Mouse (Mus musculus) spleen, adult 2 months (tissue): ENCODE measurements around the gene Gm16253. TPM values are rescaled to one million over a fixed set of nuclear protein-coding genes. Genes with fewer than 3 reads are reported as not detected.

ENCODE experiments used
- DNase-seq, 2 experiments: peaks; one replicate each; pipeline versions ENCODE4 v3.0.0 to v3.0.0-alpha.2; 2012 to 2021; ENCODE audit warnings: low spot score in 2 of 2, low read depth in 1 of 2
- H3K27ac ChIP-seq: fragments of 200-500 bp; 2 replicates; pipeline ENCODE4 v1.5.1; 2012; ENCODE audit warnings: low read length, inconsistent platforms; ENCODE audit not compliant: insufficient read depth
- H3K27me3 ChIP-seq: fragments of 200-500 bp; 2 replicates; pipeline ENCODE4 v1.6.1; 2012; ENCODE audit warnings: mild to moderate bottlenecking, moderate library complexity, low read length, inconsistent platforms; ENCODE audit not compliant: control insufficient read depth, insufficient read depth
- H3K36me3 ChIP-seq: fragments of 200-500 bp; 2 replicates; pipeline ENCODE4 v1.6.1; 2012; ENCODE audit warnings: mild to moderate bottlenecking, low read length, inconsistent platforms; ENCODE audit not compliant: control insufficient read depth, insufficient read depth
- H3K4me1 ChIP-seq: fragments of 200-500 bp; 2 replicates; pipeline ENCODE4 v1.6.1; 2011; ENCODE audit warnings: inconsistent platforms; ENCODE audit not compliant: control insufficient read depth, insufficient read depth, insufficient read length
- H3K4me3 ChIP-seq: fragments of 200-500 bp; 2 replicates; pipeline ENCODE4 v1.5.1; 2011; ENCODE audit warnings: mild to moderate bottlenecking, inconsistent platforms; ENCODE audit not compliant: insufficient read depth, insufficient read length; ENCODE audit errors: extremely low read depth
- CTCF ChIP-seq: fragments of 200-500 bp; IDR thresholded peaks from 2 replicates; pipeline ENCODE4 v1.5.1; 2011; ENCODE audit warnings: mild to moderate bottlenecking, inconsistent platforms; ENCODE audit not compliant: insufficient read depth, insufficient read length, insufficient replicate concordance; ENCODE audit errors: extremely low read depth
- POLR2A ChIP-seq: fragments of 200-500 bp; IDR thresholded peaks from 2 replicates; pipeline ENCODE4 v1.6.1; 2011; ENCODE audit warnings: low read depth, low read length, inconsistent platforms
- WGBS: fragments of 180-500 bp; shearing (Covaris S2); methylation state at CpG from one replicate; pipeline ENCODE4 v1.1.7; 2018; 5-methylcytosine and 5-hydroxymethylcytosine counted together
- polyA plus RNA-seq: library from polyadenylated mRNA; depleted of rRNA; stranded (reverse); fragments of >200 nt; gene quantifications from 2 replicates; pipeline ENCODE4 v1.2.3, GENCODE M21; 2012

Gm16253 gene
- polyA plus RNA-seq, 1 experiment = 0.18 TPM

- DNase-seq = peak; percentile 86 to 96
- peak within 1 kb of the TSS; percentile 89 for H3K27ac ChIP-seq
- no peaks in the 10 kb centered on the region for H3K36me3 ChIP-seq
- peaks cover 19% of the 10 kb centered on the region for H3K4me1 ChIP-seq
- peaks cover 26% of the 10 kb centered on the region for H3K27me3 ChIP-seq
- peak within 1 kb of the TSS; percentile 77 for H3K4me3 ChIP-seq
- WGBS = under 1% methylated on average over 36 of the region's 38 CpGs
- TF ChIP-seq CTCF = no peak
- peak; percentile 42 for TF ChIP-seq POLR2A
Observed at GRCm38 (mm10) chr3:96593790-96594560, 17.2 kb downstream of the Gm16253 start, which contains the start of gene Polr3gl. Polr3gl (minus strand) TSS chr3:96594181.

GRCm38 (mm10) chr3:96594851-96595250 lies 18.1 kb downstream of the Gm16253 start:
- H3K27me3 ChIP-seq = peaks cover 28% of the 10 kb centered on the region
- H3K4me3 ChIP-seq = no peak overlapping the region
- TF ChIP-seq CTCF (no peak), POLR2A (no peak)
- H3K4me1 ChIP-seq = peaks cover 19% of the 10 kb centered on the region
- no peaks in the 10 kb centered on the region for H3K36me3 ChIP-seq
- no peak for DNase-seq
- H3K27ac ChIP-seq = no peak overlapping the region
- 95% methylated on average over 5 of the region's 5 CpGs for WGBS

- 55% methylated on average over 6 of the region's 6 CpGs for WGBS
- DNase-seq = no peak
- H3K27ac ChIP-seq = no peak overlapping the region
- H3K4me3 ChIP-seq = no peak overlapping the region
- peaks cover 28% of the 10 kb centered on the region for H3K27me3 ChIP-seq
- peaks cover 19% of the 10 kb centered on the region for H3K4me1 ChIP-seq
- no peaks in the 10 kb centered on the region for H3K36me3 ChIP-seq
- TF ChIP-seq CTCF = no peak
- TF ChIP-seq POLR2A = no peak
Observed at GRCm38 (mm10) chr3:96595661-96596060, 18.9 kb downstream of the Gm16253 start.

GRCm38 (mm10) chr3:96596228-96596707 lies 19.5 kb downstream of the Gm16253 start, which contains the start of gene Ankrd34a:
Ankrd34a (plus strand) TSS chr3:96596636.
- no peak within 1 kb of the TSS for H3K27ac ChIP-seq
- no peak for DNase-seq
- peaks cover 19% of the 10 kb centered on the region for H3K4me1 ChIP-seq
- peak within 1 kb of the TSS; percentile 47; the same call in 1 of the 2 replicates for H3K4me3 ChIP-seq
- no peaks in the 10 kb centered on the region for H3K36me3 ChIP-seq
- WGBS = 7% methylated on average over 20 of the region's 23 CpGs
- peaks cover 28% of the 10 kb centered on the region for H3K27me3 ChIP-seq
- TF ChIP-seq CTCF (no peak), POLR2A (no peak)

GRCm38 (mm10) chr3:96596855-96597254 lies 20.1 kb downstream of the Gm16253 start:
- peak overlapping the region; percentile 47; the same call in 1 of the 2 replicates for H3K4me3 ChIP-seq
- H3K36me3 ChIP-seq = no peaks in the 10 kb centered on the region
- peaks cover 19% of the 10 kb centered on the region for H3K4me1 ChIP-seq
- H3K27ac ChIP-seq = no peak overlapping the region
- DNase-seq = no peak
- WGBS = 3% methylated on average over 11 of the region's 12 CpGs
- no peak for TF ChIP-seq POLR2A
- no peak for TF ChIP-seq CTCF
- peaks cover 28% of the 10 kb centered on the region for H3K27me3 ChIP-seq

- Histone ChIP-seq H3K4me3 (peak overlapping the region; percentile 47; the same call in 1 of the 2 replicates), H3K27ac (no peak overlapping the region), H3K36me3 (no peaks in the 10 kb centered on the region), H3K27me3 (peaks cover 28% of the 10 kb centered on the region), H3K4me1 (peaks cover 19% of the 10 kb centered on the region)
- TF ChIP-seq CTCF = no peak
- no peak for TF ChIP-seq POLR2A
- 2% methylated on average over 40 of the region's 40 CpGs for WGBS
- no peak for DNase-seq
Observed at GRCm38 (mm10) chr3:96597435-96597891, 20.7 kb downstream of the Gm16253 start.
